Mouse (Mus musculus) ES-E14 (cell line): ENCODE measurements at regions not wholly inside any gene's neighbourhood (a gene's known extent, or its start where the extent isn't known, plus 50 kb on each side); places are given as distances from the start of the nearest gene placed in this dataset.

Experiments used
- HCFC1 ChIP-seq: IDR thresholded peaks from 2 replicates; pipeline ENCODE4 v1.6.1; 2012; ENCODE audit warnings: low read length, inconsistent platforms, borderline replicate concordance; ENCODE audit not compliant: insufficient read depth
- MAFK ChIP-seq: IDR thresholded peaks from 2 replicates; pipeline ENCODE4 v1.6.1; 2014; ENCODE audit warnings: mild to moderate bottlenecking, low read depth, low read length, inconsistent platforms; ENCODE audit not compliant: insufficient read depth
- ZC3H11A ChIP-seq: IDR thresholded peaks from 2 replicates; pipeline ENCODE4 v1.6.1; 2012; ENCODE audit warnings: low read depth, mild to moderate bottlenecking, inconsistent platforms, low read length, borderline replicate concordance

GRCm38 (mm10) chr9:113305761-113306160, 402.3 kb downstream of the Pdcd6ip start:
- TF ChIP-seq ZC3H11A, result no peak
- TF ChIP-seq MAFK, result no peak
- no peak for TF ChIP-seq HCFC1
